Mouse (Mus musculus): ENCODE results near the gene Cyp2d40.

DNA sequence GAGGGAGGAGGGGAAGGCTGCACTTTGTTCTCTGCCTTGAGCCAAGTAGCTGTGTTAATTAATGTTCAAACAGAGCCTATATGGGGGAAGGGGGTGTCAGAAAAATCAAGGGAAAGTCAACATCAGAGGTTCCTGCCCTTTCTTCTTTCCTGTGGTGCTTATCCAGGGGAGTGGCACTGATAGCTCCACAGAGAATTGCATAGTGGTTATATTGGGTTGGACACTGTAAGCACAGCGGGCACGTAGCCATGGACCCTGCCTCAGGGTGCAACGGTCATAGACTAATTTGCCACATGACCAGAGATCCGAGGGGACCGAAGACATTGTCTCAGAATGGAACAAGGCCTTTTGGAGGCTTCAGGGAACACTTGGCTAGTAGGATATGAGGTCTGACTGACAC, 30.3 kb upstream of the Cyp2d40 start, which contains the start of gene Cyp2d26:
- no peak for TF ChIP-seq CTCF (IDR thresholded peaks at IDR 0.05)
- TF ChIP-seq POLR2A (IDR thresholded peaks at IDR 0.05; ENCODE audit: insufficient read depth, low read depth, low read length) = no peak
- TF ChIP-seq EP300 (IDR thresholded peaks at IDR 0.05; ENCODE audit: insufficient read depth, low read depth, low read length) = no peak
